Mouse (Mus musculus) liver, postnatal 0 days (tissue): ENCODE results near the gene Tiparp.

Experiments used
- CTCF ChIP-seq: sonication (generic); IDR thresholded peaks from 2 replicates; pipeline ENCODE4 v1.5.1; 2016; ENCODE audit warnings: antibody characterized with exemption, low read depth
- EP300 ChIP-seq: IDR thresholded peaks from 2 replicates; pipeline ENCODE4 v1.6.1; 2016; ENCODE audit warnings: antibody characterized with exemption, low read depth, mild to moderate bottlenecking

GRCm38 (mm10) chr3:65558679-65559078 is 30.5 kb downstream of the Tiparp start:
- TF ChIP-seq CTCF (no peak), EP300 (no peak)
